Mouse (Mus musculus) intestine, postnatal 0 days (tissue): Measurements from ENCODE around the gene Elmo3. TPM values are rescaled to one million over a fixed set of nuclear protein-coding genes. Genes with fewer than 3 reads are reported as not detected.

Source experiments
- ATAC-seq: fragments of 200-750 bp; cut with Nextera tagmentation; 2 replicates; pipeline ENCODE4 v1.8.0; 2017; ENCODE audit warnings: mild to moderate bottlenecking, moderate TSS enrichment, moderate library complexity
- H3K27ac ChIP-seq: fragments of 300-500 bp; sonication (generic); 2 replicates; pipeline ENCODE4 v1.5.1; 2014; ENCODE audit warnings: mild to moderate bottlenecking, low read depth, low read length, moderate library complexity
- H3K27me3 ChIP-seq: fragments of 300-500 bp; sonication (generic); replicated peaks from 2 replicates; pipeline ENCODE4 v1.6.1; 2014; ENCODE audit warnings: low read length, mixed read lengths; ENCODE audit not compliant: control insufficient read depth, insufficient read depth
- H3K36me3 ChIP-seq: fragments of 300-500 bp; sonication (generic); 2 replicates; pipeline ENCODE4 v1.6.1; 2014; ENCODE audit warnings: mild to moderate bottlenecking, moderate library complexity; ENCODE audit not compliant: control insufficient read depth, insufficient read depth
- H3K4me1 ChIP-seq: fragments of 300-500 bp; sonication (generic); replicated peaks from 2 replicates; pipeline ENCODE4 v1.6.1; 2014; ENCODE audit warnings: antibody characterized with exemption, low read length, mixed read lengths; ENCODE audit not compliant: control insufficient read depth, insufficient read depth
- H3K4me2 ChIP-seq: fragments of 300-500 bp; sonication (generic); replicated peaks from 2 replicates; pipeline ENCODE4 v1.6.1; 2014; ENCODE audit warnings: low read depth, mild to moderate bottlenecking, moderate library complexity
- H3K4me3 ChIP-seq: fragments of 300-500 bp; sonication (generic); 2 replicates; pipeline ENCODE4 v1.5.1; 2014; ENCODE audit warnings: low read depth, low read length
- H3K9ac ChIP-seq: fragments of 300-500 bp; sonication (generic); 2 replicates; pipeline ENCODE4 v1.6.1; 2014; ENCODE audit warnings: mild to moderate bottlenecking, low read depth, low read length
- H3K9me3 ChIP-seq: fragments of 300-500 bp; sonication (generic); 2 replicates; pipeline ENCODE4 v1.6.1; 2016; ENCODE audit warnings: mixed run types; ENCODE audit not compliant: control insufficient read depth
- CTCF ChIP-seq: sonication (generic); IDR thresholded peaks from 2 replicates; pipeline ENCODE4 v1.5.1; 2016; ENCODE audit warnings: low read depth, mild to moderate bottlenecking, control low read depth, antibody characterized with exemption, moderate library complexity
- WGBS: fragments of 180-500 bp; shearing (Covaris S2); extraction: QIAGEN DNeasy Blood & Tissue Kit; methylation state at CpG from one replicate; pipeline ENCODE4 v1.1.7; 2014; 5-methylcytosine and 5-hydroxymethylcytosine counted together
- polyA plus RNA-seq: library from polyadenylated mRNA; unstranded; fragments of >200 nt; fragmentation: Nextera tagmentation; extraction: Ambion mirVana; gene quantifications from 2 replicates; pipeline ENCODE4 v1.2.1, GENCODE M21; 2015

Gene Elmo3
- 34.2 TPM in 2 replicates for polyA plus RNA-seq

- ATAC-seq, result peak; percentile 96
- Histone ChIP-seq H3K4me1 (peaks cover 4% of the 10 kb centered on the region; the same call in 1 of the 2 replicates), H3K27ac (peak within 1 kb of the TSS; percentile 91), H3K4me3 (peak within 1 kb of the TSS; percentile 46), H3K9me3 (no peaks in the 10 kb centered on the region), H3K36me3 (peaks cover 65% of the 10 kb centered on the region), H3K27me3 (no peaks in the 10 kb centered on the region), H3K9ac (peak within 1 kb of the TSS; percentile 65), H3K4me2 (peak within 1 kb of the TSS; percentile 82)
- TF ChIP-seq CTCF, result peak; percentile 32
- 3% methylated on average over 29 of the region's 30 CpGs for WGBS
Observed at GRCm38 (mm10) chr8:105305211-105306145, at the start of gene Elmo3. Gene Elmo3, plus strand, starts transcription at chr8:105305601.

- no peak for TF ChIP-seq CTCF
- WGBS, result 87% methylated on average over 7 of the region's 7 CpGs
- H3K4me1 ChIP-seq, result peaks cover 12% of the 10 kb centered on the region; the same call in 1 of the 2 replicates
- H3K9me3 ChIP-seq, result no peaks in the 10 kb centered on the region
- peaks cover 10% of the 10 kb centered on the region; the same call in 1 of the 2 replicates for H3K27me3 ChIP-seq
- H3K36me3 ChIP-seq, result peaks cover 6% of the 10 kb centered on the region; the same call in 1 of the 2 replicates
- no peak overlapping the region for H3K9ac ChIP-seq
- H3K4me3 ChIP-seq, result no peak overlapping the region
- H3K4me2 ChIP-seq, result no peak overlapping the region
- H3K27ac ChIP-seq, result no peak overlapping the region
- no peak for ATAC-seq
Observed at GRCm38 (mm10) chr8:105257318-105258114, 47.9 kb upstream of the Elmo3 start.

GRCm38 (mm10) chr8:105258911-105259720 is 46.3 kb upstream of the Elmo3 start:
- peak overlapping the region; percentile 60 for H3K4me2 ChIP-seq
- 29% methylated on average over 55 of the region's 55 CpGs for WGBS
- H3K4me3 ChIP-seq, result peak overlapping the region; percentile 20
- no peak overlapping the region for H3K27ac ChIP-seq
- H3K36me3 ChIP-seq, result peaks cover 6% of the 10 kb centered on the region; the same call in 1 of the 2 replicates
- TF ChIP-seq CTCF, result peak; percentile 36
- no peak overlapping the region for H3K9ac ChIP-seq
- peaks cover 18% of the 10 kb centered on the region for H3K4me1 ChIP-seq
- no peak for ATAC-seq
- H3K27me3 ChIP-seq, result peaks cover 10% of the 10 kb centered on the region; the same call in 1 of the 2 replicates
- H3K9me3 ChIP-seq, result no peaks in the 10 kb centered on the region

GRCm38 (mm10) chr8:105259721-105260320 is 45.6 kb upstream of the Elmo3 start:
- H3K27me3 ChIP-seq, result peaks cover 10% of the 10 kb centered on the region; the same call in 1 of the 2 replicates
- H3K9ac ChIP-seq, result no peak overlapping the region
- peak overlapping the region; percentile 20 for H3K4me3 ChIP-seq
- TF ChIP-seq CTCF, result peak; percentile 100
- H3K4me1 ChIP-seq, result peaks cover 19% of the 10 kb centered on the region
- H3K9me3 ChIP-seq, result no peaks in the 10 kb centered on the region
- peaks cover 6% of the 10 kb centered on the region; the same call in 1 of the 2 replicates for H3K36me3 ChIP-seq
- H3K4me2 ChIP-seq, result peak overlapping the region; percentile 60
- no peak overlapping the region for H3K27ac ChIP-seq
- 0 out of 2 replicates have a peak, but pooled peaks have one; percentile 32 for ATAC-seq
- WGBS, result 5% methylated on average over 30 of the region's 30 CpGs

- no peak overlapping the region for H3K9ac ChIP-seq
- WGBS, result 79% methylated on average over 7 of the region's 7 CpGs
Observed at GRCm38 (mm10) chr8:105260371-105261099, 44.9 kb upstream of the Elmo3 start.

More at GRCm38 (mm10) chr8:105260371-105261099, 44.9 kb upstream of the Elmo3 start:
- Histone ChIP-seq H3K4me1 (peaks cover 20% of the 10 kb centered on the region), H3K36me3 (peaks cover 6% of the 10 kb centered on the region; the same call in 1 of the 2 replicates), H3K4me2 (no peak overlapping the region), H3K27me3 (peaks cover 10% of the 10 kb centered on the region; the same call in 1 of the 2 replicates), H3K4me3 (no peak overlapping the region), H3K9me3 (no peaks in the 10 kb centered on the region), H3K27ac (no peak overlapping the region)
- ATAC-seq, result no peak
- TF ChIP-seq CTCF, result no peak
